Mouse (Mus musculus): ENCODE data around the gene Mvb12b. TPM values are rescaled to one million over a fixed set of nuclear protein-coding genes. Genes with fewer than 3 reads are reported as not detected.

The Mvb12b gene
- polyA plus RNA-seq, 1 experiment from 2014 or later: 24.0 TPM

GRCm38 (mm10) chr2:33803717-33804214 is 84.0 kb downstream of the Mvb12b start:
- peaks cover 8% of the 10 kb centered on the region; the same call in 1 of the 2 replicates for H3K36me3 ChIP-seq (ENCODE audit: insufficient read depth, low read length)
- H3K4me3 ChIP-seq (replicated peaks; ENCODE audit: low read depth, low read length): no peak overlapping the region
- 81% methylated on average over 4 of the region's 4 CpGs for WGBS
- TF ChIP-seq CTCF (IDR thresholded peaks at IDR 0.05; ENCODE audit: low read depth): no peak
- DNase-seq (ENCODE audit: low spot score) (no peak), ATAC-seq (replicated peaks; ENCODE audit: low FRiP score, low read depth) (no peak)
- no peaks in the 10 kb centered on the region for H3K27me3 ChIP-seq (ENCODE audit: insufficient read depth, low read length)
- no peak overlapping the region for H3K4me2 ChIP-seq (ENCODE audit: low read length)
- no peak overlapping the region for H3K9ac ChIP-seq (ENCODE audit: low read depth, low read length)
- no peaks in the 10 kb centered on the region for H3K4me1 ChIP-seq (replicated peaks; ENCODE audit: insufficient read depth, low read length)
- no peaks in the 10 kb centered on the region for H3K9me3 ChIP-seq (replicated peaks; ENCODE audit: low read length)
- H3K27ac ChIP-seq: no peak overlapping the region

GRCm38 (mm10) chr2:33803083-33803615 is 84.6 kb downstream of the Mvb12b start:
- Histone ChIP-seq H3K4me2 (ENCODE audit: low read length) (no peak overlapping the region), H3K9me3 (replicated peaks; ENCODE audit: low read length) (no peaks in the 10 kb centered on the region), H3K36me3 (ENCODE audit: insufficient read depth, low read length) (peaks cover 11% of the 10 kb centered on the region; the same call in 1 of the 2 replicates), H3K9ac (ENCODE audit: low read depth, low read length) (no peak overlapping the region), H3K27me3 (ENCODE audit: insufficient read depth, low read length) (no peaks in the 10 kb centered on the region), H3K27ac (no peak overlapping the region), H3K4me3 (replicated peaks; ENCODE audit: low read depth, low read length) (no peak overlapping the region), H3K4me1 (replicated peaks; ENCODE audit: insufficient read depth, low read length) (no peaks in the 10 kb centered on the region)
- 90% methylated on average over 12 of the region's 12 CpGs for WGBS
- no peak for TF ChIP-seq CTCF (IDR thresholded peaks at IDR 0.05; ENCODE audit: low read depth)
- DNase-seq (ENCODE audit: low spot score): no peak
- ATAC-seq (replicated peaks; ENCODE audit: low FRiP score, low read depth): no peak

DNA sequence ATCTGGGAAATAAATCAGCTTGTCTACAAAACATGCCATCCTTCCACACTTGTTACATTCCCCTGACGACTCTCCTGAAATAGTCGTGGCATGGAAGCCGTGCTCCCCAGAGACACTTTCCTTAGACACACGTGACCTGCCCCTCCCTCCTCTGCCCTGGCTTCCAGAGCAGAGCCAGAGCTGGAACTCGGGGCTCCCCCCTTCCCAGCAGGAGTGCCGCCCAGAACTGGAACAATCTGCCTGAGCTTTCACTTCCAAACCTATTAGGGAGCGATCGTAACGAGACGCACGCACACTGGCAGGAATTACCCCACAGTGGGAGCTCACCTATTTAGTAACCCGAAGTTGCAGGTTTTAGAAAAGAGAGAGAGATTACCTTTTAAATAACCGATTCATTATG is 86.0 kb downstream of the Mvb12b start:
- Histone ChIP-seq H3K27ac (no peak overlapping the region), H3K9me3 (replicated peaks; ENCODE audit: low read length) (no peaks in the 10 kb centered on the region), H3K27me3 (ENCODE audit: insufficient read depth, low read length) (no peaks in the 10 kb centered on the region), H3K9ac (ENCODE audit: low read depth, low read length) (no peak overlapping the region), H3K4me1 (replicated peaks; ENCODE audit: insufficient read depth, low read length) (no peaks in the 10 kb centered on the region), H3K4me2 (ENCODE audit: low read length) (no peak overlapping the region), H3K36me3 (ENCODE audit: insufficient read depth, low read length) (peaks cover 14% of the 10 kb centered on the region; the same call in 1 of the 2 replicates), H3K4me3 (replicated peaks; ENCODE audit: low read depth, low read length) (no peak overlapping the region)
- ATAC-seq (replicated peaks; ENCODE audit: low FRiP score, low read depth): no peak
- no peak for DNase-seq (ENCODE audit: low spot score)
- WGBS: 63% methylated on average over 13 of the region's 13 CpGs
- no peak for TF ChIP-seq CTCF (IDR thresholded peaks at IDR 0.05; ENCODE audit: low read depth)

DNA sequence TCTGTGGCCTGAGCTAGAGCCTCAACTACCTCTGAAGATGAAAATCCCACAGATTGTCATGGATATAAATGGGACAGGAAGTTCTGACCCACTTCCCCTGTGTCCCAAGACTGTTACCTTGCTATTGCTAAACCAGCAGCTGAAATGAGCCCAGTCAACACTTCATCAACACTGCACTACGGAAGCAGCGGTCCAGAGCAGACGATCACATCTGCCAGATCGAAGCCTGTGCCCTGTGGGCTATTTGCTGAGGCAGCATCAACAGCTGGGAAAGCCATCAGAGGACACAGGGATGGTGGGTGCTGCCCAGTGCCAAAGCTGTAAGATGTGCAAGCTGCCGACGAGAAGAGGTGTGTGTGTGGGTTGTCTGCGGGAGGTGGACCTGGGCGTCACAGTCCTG is 86.4 kb downstream of the Mvb12b start:
- Histone ChIP-seq H3K4me2 (ENCODE audit: low read length) (no peak overlapping the region), H3K36me3 (ENCODE audit: insufficient read depth, low read length) (peaks cover 14% of the 10 kb centered on the region; the same call in 1 of the 2 replicates), H3K27me3 (ENCODE audit: insufficient read depth, low read length) (no peaks in the 10 kb centered on the region), H3K9ac (ENCODE audit: low read depth, low read length) (no peak overlapping the region), H3K4me3 (replicated peaks; ENCODE audit: low read depth, low read length) (no peak overlapping the region), H3K4me1 (replicated peaks; ENCODE audit: insufficient read depth, low read length) (no peaks in the 10 kb centered on the region), H3K9me3 (replicated peaks; ENCODE audit: low read length) (no peaks in the 10 kb centered on the region), H3K27ac (no peak overlapping the region)
- 68% methylated on average over 8 of the region's 8 CpGs for WGBS
- TF ChIP-seq CTCF (IDR thresholded peaks at IDR 0.05; ENCODE audit: low read depth): no peak
- ATAC-seq (replicated peaks; ENCODE audit: low FRiP score, low read depth) (no peak), DNase-seq (ENCODE audit: low spot score) (no peak)

DNA sequence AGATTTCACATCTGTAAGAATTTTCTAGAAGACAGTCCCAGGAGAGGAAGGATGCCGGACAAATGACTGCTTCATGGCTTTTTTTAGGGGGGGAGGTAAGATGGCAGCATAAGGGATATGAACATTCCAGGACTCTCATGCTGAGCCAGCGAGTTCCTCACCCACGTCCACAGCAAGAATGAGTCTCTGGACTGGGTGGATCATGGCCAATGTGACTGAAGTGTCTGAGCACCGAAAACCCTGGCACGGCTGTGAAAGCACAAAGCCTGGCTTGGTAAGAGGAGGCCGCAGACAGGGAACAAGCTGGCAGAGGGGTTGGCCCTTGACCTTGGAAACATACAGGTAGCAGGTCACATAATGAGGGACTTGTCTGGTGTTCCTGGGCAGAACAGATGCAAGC is 87.5 kb downstream of the Mvb12b start:
- H3K4me3 ChIP-seq (replicated peaks; ENCODE audit: low read depth, low read length): no peak overlapping the region
- H3K4me1 ChIP-seq (replicated peaks; ENCODE audit: insufficient read depth, low read length): no peaks in the 10 kb centered on the region
- no peak for TF ChIP-seq CTCF (IDR thresholded peaks at IDR 0.05; ENCODE audit: low read depth)
- no peak for ATAC-seq (replicated peaks; ENCODE audit: low FRiP score, low read depth)
- 89% methylated on average over 6 of the region's 6 CpGs for WGBS
- peaks cover 16% of the 10 kb centered on the region for H3K36me3 ChIP-seq (ENCODE audit: insufficient read depth, low read length)
- no peak for DNase-seq (ENCODE audit: low spot score)
- H3K4me2 ChIP-seq (ENCODE audit: low read length): no peak overlapping the region
- H3K27ac ChIP-seq: no peak overlapping the region
- H3K9me3 ChIP-seq (replicated peaks; ENCODE audit: low read length): no peaks in the 10 kb centered on the region
- H3K27me3 ChIP-seq (ENCODE audit: insufficient read depth, low read length): no peaks in the 10 kb centered on the region
- H3K9ac ChIP-seq (ENCODE audit: low read depth, low read length): no peak overlapping the region

DNA sequence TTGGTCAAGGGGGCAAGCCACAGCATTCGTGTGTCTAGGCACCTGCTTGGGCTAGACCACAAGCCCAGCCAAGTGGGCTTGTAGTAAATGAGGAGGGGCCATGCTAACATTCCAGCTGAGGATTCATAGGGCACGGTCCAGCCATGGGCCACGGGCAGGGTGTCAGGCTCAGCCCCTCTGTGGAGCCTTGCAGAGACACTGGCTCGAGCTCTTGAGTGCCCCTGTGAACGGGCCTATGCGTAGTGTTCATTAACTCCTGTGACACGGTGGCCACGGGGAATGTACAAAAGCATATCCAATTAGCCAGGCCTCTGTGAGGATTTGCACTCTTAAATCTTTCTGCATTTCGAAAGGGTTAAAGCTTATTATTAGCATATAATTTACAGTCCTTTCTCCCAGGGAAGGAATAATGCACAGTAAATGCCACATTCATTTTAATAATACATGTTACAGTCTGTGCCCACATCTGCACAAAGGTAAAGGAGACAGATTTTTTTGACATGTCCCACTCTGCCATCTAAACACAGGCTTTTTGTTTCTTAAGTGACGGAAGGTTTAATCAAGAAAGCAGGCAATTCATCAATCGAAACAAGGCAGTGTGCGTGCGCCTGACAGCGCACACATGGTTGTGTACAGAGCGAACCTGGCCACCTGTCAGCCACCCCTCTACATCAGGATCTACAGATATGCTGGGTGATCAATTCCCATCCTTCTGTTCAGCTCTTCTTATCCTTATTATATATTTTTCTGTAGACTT is 91.9 kb downstream of the Mvb12b start:
- no peak overlapping the region for H3K4me2 ChIP-seq (ENCODE audit: low read length)
- ATAC-seq (replicated peaks; ENCODE audit: low FRiP score, low read depth) (no peak), DNase-seq (ENCODE audit: low spot score) (no peak)
- H3K9ac ChIP-seq (ENCODE audit: low read depth, low read length): no peak overlapping the region
- WGBS: 75% methylated on average over 15 of the region's 15 CpGs
- H3K36me3 ChIP-seq (ENCODE audit: insufficient read depth, low read length): peaks cover 10% of the 10 kb centered on the region; the same call in 1 of the 2 replicates
- H3K4me1 ChIP-seq (replicated peaks; ENCODE audit: insufficient read depth, low read length): no peaks in the 10 kb centered on the region
- TF ChIP-seq CTCF (IDR thresholded peaks at IDR 0.05; ENCODE audit: low read depth): no peak
- no peaks in the 10 kb centered on the region for H3K9me3 ChIP-seq (replicated peaks; ENCODE audit: low read length)
- H3K27ac ChIP-seq: no peak overlapping the region
- no peaks in the 10 kb centered on the region for H3K27me3 ChIP-seq (ENCODE audit: insufficient read depth, low read length)
- H3K4me3 ChIP-seq (replicated peaks; ENCODE audit: low read depth, low read length): no peak overlapping the region
